Mouse (Mus musculus) liver, embryonic 15.5 days (tissue): Measurements from ENCODE around the gene Olfr1425. TPM values are rescaled to one million over a fixed set of nuclear protein-coding genes. Genes with fewer than 3 reads are reported as not detected.
"Not testable (repeated sequence)": the region's sequence is repeated elsewhere in the genome, so short reads cannot be mapped to it uniquely, and the experiment has no call there.

Source experiments
- ATAC-seq: fragments of 200-750 bp; cut with Nextera tagmentation; 2 replicates; pipeline ENCODE4 v1.8.0; 2017; ENCODE audit warnings: moderate number of reproducible peaks, mild to moderate bottlenecking, moderate library complexity; ENCODE audit not compliant: insufficient read depth
- H3K27ac ChIP-seq: fragments of 300-500 bp; sonication (generic); replicated peaks from 2 replicates; pipeline ENCODE4 v1.5.1; 2015; ENCODE audit warnings: mild to moderate bottlenecking, inconsistent platforms
- H3K27me3 ChIP-seq: fragments of 300-500 bp; sonication (generic); 2 replicates; pipeline ENCODE4 v1.6.1; 2015; ENCODE audit warnings: mild to moderate bottlenecking, inconsistent platforms
- H3K36me3 ChIP-seq: fragments of 300-500 bp; sonication (generic); replicated peaks from 2 replicates; pipeline ENCODE4 v1.6.1; 2015; ENCODE audit warnings: moderate library complexity, mild to moderate bottlenecking, inconsistent platforms
- H3K4me1 ChIP-seq: fragments of 300-500 bp; sonication (generic); replicated peaks from 2 replicates; pipeline ENCODE4 v1.6.1; 2015; ENCODE audit warnings: inconsistent platforms
- H3K4me2 ChIP-seq: fragments of 300-500 bp; sonication (generic); 2 replicates; pipeline ENCODE4 v1.6.1; 2015; ENCODE audit warnings: moderate library complexity, mild to moderate bottlenecking, inconsistent platforms
- H3K4me3 ChIP-seq: fragments of 300-500 bp; sonication (generic); replicated peaks from 2 replicates; pipeline ENCODE4 v1.5.1; 2015; ENCODE audit warnings: mild to moderate bottlenecking, inconsistent platforms
- H3K9ac ChIP-seq: fragments of 300-500 bp; sonication (generic); 2 replicates; pipeline ENCODE4 v1.6.1; 2015; ENCODE audit warnings: moderate library complexity, mild to moderate bottlenecking, inconsistent platforms
- H3K9me3 ChIP-seq: fragments of 300-500 bp; sonication (generic); replicated peaks from 2 replicates; pipeline ENCODE4 v1.6.1; 2016; ENCODE audit warnings: inconsistent platforms
- WGBS: fragments of 180-500 bp; shearing (Covaris S2); methylation state at CpG from one replicate; pipeline ENCODE4 v1.1.7; 2015; ENCODE audit warnings: mixed read lengths; ENCODE audit not compliant: insufficient replicate concordance; 5-methylcytosine and 5-hydroxymethylcytosine counted together
- polyA plus RNA-seq: library from polyadenylated mRNA; unstranded; fragments of >200 nt; fragmentation: Nextera tagmentation; extraction: Ambion mirVana; gene quantifications from 2 replicates; pipeline ENCODE4 v1.2.1, GENCODE M21; 2015

Olfr1425 gene
- polyA plus RNA-seq: not detected in 2 replicates

GRCm38 (mm10) chr19:12077631-12078030 lies at the start of gene Olfr1425:
Olfr1425 (minus strand) TSS chr19:12077731.
- not testable (repeated sequence) for H3K4me1 ChIP-seq, H3K4me2 ChIP-seq, H3K27ac ChIP-seq, H3K4me3 ChIP-seq, ATAC-seq, H3K9ac ChIP-seq, H3K9me3 ChIP-seq, H3K36me3 ChIP-seq, H3K27me3 ChIP-seq
- 60% methylated on average over 4 of the region's 4 CpGs for WGBS

GRCm38 (mm10) chr19:12123103-12123502 lies 45.6 kb upstream of the Olfr1425 start, which contains the start of gene Olfr76:
Olfr76 (minus strand) TSS chr19:12123203.
- Histone ChIP-seq H3K4me3 (no peak within 1 kb of the TSS), H3K4me1 (no peaks in the 10 kb centered on the region), H3K27me3 (no peaks in the 10 kb centered on the region), H3K9ac (no peak within 1 kb of the TSS), H3K36me3 (no peaks in the 10 kb centered on the region), H3K4me2 (no peak within 1 kb of the TSS), H3K9me3 (no peaks in the 10 kb centered on the region), H3K27ac (no peak within 1 kb of the TSS)
- 58% methylated on average over 3 of the region's 3 CpGs for WGBS
- no peak for ATAC-seq

- no peaks in the 10 kb centered on the region for H3K36me3 ChIP-seq
- H3K9me3 ChIP-seq: no peaks in the 10 kb centered on the region
- WGBS: 55% methylated on average over 3 of the region's 3 CpGs
- H3K27ac ChIP-seq: no peak overlapping the region
- no peak overlapping the region for H3K4me3 ChIP-seq
- ATAC-seq: no peak
- no peaks in the 10 kb centered on the region for H3K27me3 ChIP-seq
- no peak overlapping the region for H3K9ac ChIP-seq
- H3K4me2 ChIP-seq: no peak overlapping the region
- H3K4me1 ChIP-seq: no peaks in the 10 kb centered on the region
Observed at GRCm38 (mm10) chr19:12116464-12116863, 38.9 kb upstream of the Olfr1425 start.

- no peaks in the 10 kb centered on the region for H3K27me3 ChIP-seq
- no peak for ATAC-seq
- H3K36me3 ChIP-seq: no peaks in the 10 kb centered on the region
- no peaks in the 10 kb centered on the region for H3K9me3 ChIP-seq
- no peaks in the 10 kb centered on the region for H3K4me1 ChIP-seq
- no peak within 1 kb of the TSS for H3K9ac ChIP-seq
- H3K27ac ChIP-seq: no peak within 1 kb of the TSS
- H3K4me3 ChIP-seq: no peak within 1 kb of the TSS
- no peak within 1 kb of the TSS for H3K4me2 ChIP-seq
- WGBS: 46% methylated on average over 1 of the region's 1 CpGs
Observed at GRCm38 (mm10) chr19:12115797-12116196, 38.3 kb upstream of the Olfr1425 start, which contains the start of gene Olfr1428. Olfr1428 (minus strand) TSS chr19:12115897.

- WGBS: 32% methylated on average over 1 of the region's 1 CpGs
- H3K36me3 ChIP-seq: no peaks in the 10 kb centered on the region
- no peak overlapping the region for H3K27ac ChIP-seq
- no peaks in the 10 kb centered on the region for H3K27me3 ChIP-seq
- H3K4me2 ChIP-seq: no peak overlapping the region
- no peak overlapping the region for H3K4me3 ChIP-seq
- H3K9me3 ChIP-seq: no peaks in the 10 kb centered on the region
- ATAC-seq: no peak
- no peaks in the 10 kb centered on the region for H3K4me1 ChIP-seq
- H3K9ac ChIP-seq: no peak overlapping the region
Observed at GRCm38 (mm10) chr19:12113807-12114206, 36.3 kb upstream of the Olfr1425 start.

- Histone ChIP-seq H3K4me1 (no peaks in the 10 kb centered on the region), H3K27ac (no peak overlapping the region), H3K9me3 (no peaks in the 10 kb centered on the region), H3K4me2 (no peak overlapping the region), H3K27me3 (no peaks in the 10 kb centered on the region), H3K4me3 (no peak overlapping the region), H3K9ac (no peak overlapping the region), H3K36me3 (no peaks in the 10 kb centered on the region)
- ATAC-seq: no peak
- WGBS: 36% methylated on average over 1 of the region's 1 CpGs
Observed at GRCm38 (mm10) chr19:12104541-12104940, 27.0 kb upstream of the Olfr1425 start.

- Histone ChIP-seq H3K27ac (no peak within 1 kb of the TSS), H3K4me2 (no peak within 1 kb of the TSS), H3K9ac (no peak within 1 kb of the TSS), H3K4me1 (no peaks in the 10 kb centered on the region), H3K9me3 (no peaks in the 10 kb centered on the region), H3K27me3 (no peaks in the 10 kb centered on the region), H3K36me3 (no peaks in the 10 kb centered on the region), H3K4me3 (no peak within 1 kb of the TSS)
- 62% methylated on average over 2 of the region's 2 CpGs for WGBS
- no peak for ATAC-seq
Observed at GRCm38 (mm10) chr19:12103234-12103633, 25.7 kb upstream of the Olfr1425 start, which contains the start of gene Olfr1427. Olfr1427 (minus strand) TSS chr19:12103334.

- no peak for ATAC-seq
- Histone ChIP-seq H3K4me3 (no peak within 1 kb of the TSS), H3K4me2 (no peak within 1 kb of the TSS), H3K9me3 (no peaks in the 10 kb centered on the region), H3K27ac (no peak within 1 kb of the TSS), H3K36me3 (no peaks in the 10 kb centered on the region), H3K9ac (no peak within 1 kb of the TSS), H3K27me3 (no peaks in the 10 kb centered on the region), H3K4me1 (no peaks in the 10 kb centered on the region)
- WGBS: 53% methylated on average over 1 of the region's 1 CpGs
Observed at GRCm38 (mm10) chr19:12091913-12092312, 14.4 kb upstream of the Olfr1425 start, which contains the start of gene Olfr1426. Olfr1426 (minus strand) TSS chr19:12092013.

- H3K9me3 ChIP-seq: not testable (repeated sequence)
- WGBS: 44% methylated on average over 1 of the region's 1 CpGs
Observed at GRCm38 (mm10) chr19:12069546-12069945, 8.0 kb downstream of the Olfr1425 start.

GRCm38 (mm10) chr19:12067806-12068205 lies 9.7 kb downstream of the Olfr1425 start:
- not testable (repeated sequence) for H3K4me2 ChIP-seq, ATAC-seq, H3K27me3 ChIP-seq, H3K4me3 ChIP-seq, H3K36me3 ChIP-seq, H3K9me3 ChIP-seq, H3K4me1 ChIP-seq, H3K9ac ChIP-seq, H3K27ac ChIP-seq
- 26% methylated on average over 1 of the region's 1 CpGs for WGBS

More at GRCm38 (mm10) chr19:12069546-12069945, 8.0 kb downstream of the Olfr1425 start:
- not testable (repeated sequence) for H3K4me1 ChIP-seq, ATAC-seq, H3K4me2 ChIP-seq, H3K36me3 ChIP-seq, H3K9ac ChIP-seq, H3K27me3 ChIP-seq, H3K27ac ChIP-seq, H3K4me3 ChIP-seq

- 70% methylated on average over 1 of the region's 1 CpGs for WGBS
- not testable (repeated sequence) for H3K4me3 ChIP-seq
Observed at GRCm38 (mm10) chr19:12062582-12062981, 14.9 kb downstream of the Olfr1425 start, which contains the start of gene Olfr1424. Olfr1424 (minus strand) TSS chr19:12062682.

GRCm38 (mm10) chr19:12043163-12043562 lies 34.4 kb downstream of the Olfr1425 start:
- Histone ChIP-seq H3K4me2 (no peak overlapping the region), H3K27ac (no peak overlapping the region), H3K9me3 (no peaks in the 10 kb centered on the region), H3K27me3 (no peaks in the 10 kb centered on the region), H3K4me3 (no peak overlapping the region), H3K9ac (no peak overlapping the region), H3K4me1 (no peaks in the 10 kb centered on the region), H3K36me3 (no peaks in the 10 kb centered on the region)
- WGBS: 74% methylated on average over 5 of the region's 5 CpGs
- ATAC-seq: no peak

More at GRCm38 (mm10) chr19:12062582-12062981, 14.9 kb downstream of the Olfr1425 start, which contains the start of gene Olfr1424:
- not testable (repeated sequence) for H3K4me2 ChIP-seq, H3K27me3 ChIP-seq, H3K9ac ChIP-seq, ATAC-seq, H3K4me1 ChIP-seq, H3K9me3 ChIP-seq, H3K36me3 ChIP-seq, H3K27ac ChIP-seq
